Mouse (Mus musculus): Measurements from ENCODE around the gene Plch2.

The Plch2 gene

GRCm38 (mm10) chr4:154986750-154987149 lies 69.8 kb downstream of the Plch2 start:
- no peak for DNase-seq (ENCODE audit: low spot score in 2 of 2)

GRCm38 (mm10) chr4:154986096-154986495 lies 70.5 kb downstream of the Plch2 start:
- peak; percentile 49 to 58 for DNase-seq (ENCODE audit: low spot score in 2 of 2)

- no peak for DNase-seq (ENCODE audit: low spot score in 2 of 2)
Observed at GRCm38 (mm10) chr4:154985151-154985777, 71.3 kb downstream of the Plch2 start.

GRCm38 (mm10) chr4:154983767-154984166 lies 72.8 kb downstream of the Plch2 start:
- no peak for DNase-seq (ENCODE audit: low spot score in 2 of 2)

GRCm38 (mm10) chr4:154982247-154983120 lies 74.1 kb downstream of the Plch2 start:
- DNase-seq (ENCODE audit: low spot score in 2 of 2), result no peak

GRCm38 (mm10) chr4:154981530-154981929 lies 75.1 kb downstream of the Plch2 start:
- DNase-seq (ENCODE audit: low spot score in 2 of 2), result peak; percentile 28 to 32

- DNase-seq (ENCODE audit: low spot score in 2 of 2), result no peak
Observed at GRCm38 (mm10) chr4:154981076-154981475, 75.5 kb downstream of the Plch2 start.

GRCm38 (mm10) chr4:154980110-154980509 lies 76.5 kb downstream of the Plch2 start:
- DNase-seq (ENCODE audit: low spot score in 2 of 2), result no peak

GRCm38 (mm10) chr4:154974163-154974611 lies 82.4 kb downstream of the Plch2 start:
- no peak for DNase-seq (ENCODE audit: low spot score in 2 of 2)

- DNase-seq (ENCODE audit: low spot score in 2 of 2), result no peak
Observed at GRCm38 (mm10) chr4:154972546-154972945, 84.0 kb downstream of the Plch2 start.

- peak; percentile 51 to 63 for DNase-seq (ENCODE audit: low spot score in 2 of 2)
Observed at GRCm38 (mm10) chr4:154967173-154967572, 89.4 kb downstream of the Plch2 start.

GRCm38 (mm10) chr4:154965856-154966255 lies 90.7 kb downstream of the Plch2 start:
- no peak for DNase-seq (ENCODE audit: low spot score in 2 of 2)

GRCm38 (mm10) chr4:154964581-154965235 lies 91.9 kb downstream of the Plch2 start:
- DNase-seq (ENCODE audit: low spot score in 2 of 2), result peak; percentile 51 to 54

- peak; percentile 90 to 92 for DNase-seq (ENCODE audit: low spot score in 2 of 2)
Observed at GRCm38 (mm10) chr4:154963901-154964580, 92.5 kb downstream of the Plch2 start, which contains the start of gene Pank4. Gene Pank4, plus strand, starts transcription at chr4:154964123.

GRCm38 (mm10) chr4:154963190-154963836 lies 93.3 kb downstream of the Plch2 start:
- no peak for DNase-seq (ENCODE audit: low spot score in 2 of 2)

- DNase-seq (ENCODE audit: low spot score in 2 of 2), result no peak
Observed at GRCm38 (mm10) chr4:154962683-154963082, 93.9 kb downstream of the Plch2 start.

- peak; percentile 91 for DNase-seq (ENCODE audit: low spot score in 2 of 2)
Observed at GRCm38 (mm10) chr4:154961911-154962310, 94.7 kb downstream of the Plch2 start.

GRCm38 (mm10) chr4:154961226-154961738 lies 95.3 kb downstream of the Plch2 start:
- DNase-seq (ENCODE audit: low spot score in 2 of 2), result peak; percentile 58 to 61

- DNase-seq (ENCODE audit: low spot score in 2 of 2), result peak; percentile 37 to 39
Observed at GRCm38 (mm10) chr4:154960690-154961225, 95.8 kb downstream of the Plch2 start, which contains the start of gene Hes5. Gene Hes5, plus strand, starts transcription at chr4:154960923.

- DNase-seq (ENCODE audit: low spot score in 2 of 2), result no peak
Observed at GRCm38 (mm10) chr4:154960021-154960689, 96.4 kb downstream of the Plch2 start.
